Mouse (Mus musculus): ENCODE data around the gene Trex2.
"Not testable (repeated sequence)": the region's sequence is repeated elsewhere in the genome, so short reads cannot be mapped to it uniquely, and the experiment has no call there.

Trex2 gene

GRCm38 (mm10) chrX:73412767-73413166, 22.4 kb downstream of the Trex2 start:
- DNase-seq, result no peak

GRCm38 (mm10) chrX:73410880-73411517, 24.1 kb downstream of the Trex2 start, which contains the start of gene Zfp92:
Zfp92 (plus strand) TSS chrX:73411096.
- no peak for DNase-seq

- DNase-seq, result no peak
Observed at GRCm38 (mm10) chrX:73401616-73402015, 33.5 kb downstream of the Trex2 start.

GRCm38 (mm10) chrX:73400951-73401350, 34.2 kb downstream of the Trex2 start:
- no peak for DNase-seq

GRCm38 (mm10) chrX:73398636-73399035, 36.5 kb downstream of the Trex2 start, which contains the start of gene Gm18336:
Gm18336 (minus strand) TSS chrX:73398736.
- not testable (repeated sequence) for DNase-seq

- no peak for DNase-seq
Observed at GRCm38 (mm10) chrX:73396446-73396845, 38.7 kb downstream of the Trex2 start.

- no peak for DNase-seq
Observed at GRCm38 (mm10) chrX:73391481-73391880, 43.7 kb downstream of the Trex2 start.

- no peak for DNase-seq
Observed at GRCm38 (mm10) chrX:73384924-73385323, 50.2 kb downstream of the Trex2 start.

GRCm38 (mm10) chrX:73384419-73384818, 50.7 kb downstream of the Trex2 start:
- DNase-seq, result no peak
